Mouse (Mus musculus): ENCODE results near the gene Calm1. TPM values are rescaled to one million over a fixed set of nuclear protein-coding genes. Genes with fewer than 3 reads are reported as not detected.

The Calm1 gene
- polyA plus RNA-seq, 1 experiment: 1,469 TPM

GRCm38 (mm10) chr12:100167931-100168871, 31.0 kb upstream of the Calm1 start:
- no peaks in the 10 kb centered on the region for H3K27me3 ChIP-seq (ENCODE audit: control insufficient read depth, insufficient read depth, low read length)
- H3K4me1 ChIP-seq (ENCODE audit: control insufficient read depth, insufficient read depth, insufficient read length, low read length): peaks cover 8% of the 10 kb centered on the region; the same call in 1 of the 2 replicates
- no peak for TF ChIP-seq POLR2A (IDR thresholded peaks at IDR 0.05; ENCODE audit: low read depth, low read length)
- TF ChIP-seq CTCF (IDR thresholded peaks at IDR 0.05; ENCODE audit: extremely low read depth, insufficient read length, insufficient replicate concordance, low read depth, low read length): no peak
- H3K27ac ChIP-seq (ENCODE audit: insufficient read depth, low read depth, low read length): peak overlapping the region; percentile 20; the same call in 1 of the 2 replicates
- no peaks in the 10 kb centered on the region for H3K36me3 ChIP-seq (ENCODE audit: control insufficient read depth, insufficient read depth, low read length)
- H3K4me3 ChIP-seq (ENCODE audit: low read depth, low read length): peak overlapping the region; percentile 36
- WGBS: 12% methylated on average over 26 of the region's 28 CpGs

DNA sequence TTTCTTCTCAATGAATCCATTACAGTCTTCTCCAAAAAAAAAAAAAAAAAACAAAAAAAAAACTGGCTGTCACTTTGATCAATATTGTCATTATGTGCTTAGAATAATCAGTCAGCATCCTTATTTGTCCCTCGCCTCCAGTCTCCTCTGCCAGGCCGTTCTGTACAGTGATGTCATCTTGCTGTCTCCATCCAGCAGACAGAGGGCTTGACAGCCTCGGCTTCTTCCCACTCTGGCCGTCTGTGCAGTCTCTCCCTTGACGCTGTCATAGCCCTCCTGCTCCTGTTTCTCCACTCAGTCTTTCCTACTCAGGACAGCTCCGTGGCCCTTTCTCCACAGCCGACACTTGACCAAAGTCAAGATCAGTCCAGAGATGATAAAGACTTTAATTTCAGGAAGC, 26.8 kb upstream of the Calm1 start:
- peaks cover 8% of the 10 kb centered on the region; the same call in 1 of the 2 replicates for H3K4me1 ChIP-seq (ENCODE audit: control insufficient read depth, insufficient read depth, insufficient read length, low read length)
- TF ChIP-seq POLR2A (IDR thresholded peaks at IDR 0.05; ENCODE audit: low read depth, low read length): no peak
- no peak for TF ChIP-seq CTCF (IDR thresholded peaks at IDR 0.05; ENCODE audit: extremely low read depth, insufficient read length, insufficient replicate concordance, low read depth, low read length)
- no peak overlapping the region for H3K27ac ChIP-seq (ENCODE audit: insufficient read depth, low read depth, low read length)
- no peaks in the 10 kb centered on the region for H3K36me3 ChIP-seq (ENCODE audit: control insufficient read depth, insufficient read depth, low read length)
- no peaks in the 10 kb centered on the region for H3K27me3 ChIP-seq (ENCODE audit: control insufficient read depth, insufficient read depth, low read length)
- WGBS: 65% methylated on average over 7 of the region's 7 CpGs
- H3K4me3 ChIP-seq (ENCODE audit: low read depth, low read length): no peak overlapping the region

- H3K27me3 ChIP-seq (ENCODE audit: control insufficient read depth, insufficient read depth, low read length): no peaks in the 10 kb centered on the region
- 63% methylated on average over 11 of the region's 11 CpGs for WGBS
- no peak overlapping the region for H3K4me3 ChIP-seq (ENCODE audit: low read depth, low read length)
- H3K36me3 ChIP-seq (ENCODE audit: control insufficient read depth, insufficient read depth, low read length): no peaks in the 10 kb centered on the region
- H3K4me1 ChIP-seq (ENCODE audit: control insufficient read depth, insufficient read depth, insufficient read length, low read length): peaks cover 3% of the 10 kb centered on the region; the same call in 1 of the 2 replicates
- TF ChIP-seq POLR2A (IDR thresholded peaks at IDR 0.05; ENCODE audit: low read depth, low read length) (no peak), CTCF (IDR thresholded peaks at IDR 0.05; ENCODE audit: extremely low read depth, insufficient read length, insufficient replicate concordance, low read depth, low read length) (no peak)
- H3K27ac ChIP-seq (ENCODE audit: insufficient read depth, low read depth, low read length): no peak overlapping the region
These were observed 22.7 kb upstream of the Calm1 start for GRCm38 (mm10) chr12:100176469-100177056.

GRCm38 (mm10) chr12:100178898-100179440, 20.3 kb upstream of the Calm1 start:
- 75% methylated on average over 6 of the region's 6 CpGs for WGBS
- H3K4me1 ChIP-seq (ENCODE audit: control insufficient read depth, insufficient read depth, insufficient read length, low read length): peaks cover 8% of the 10 kb centered on the region; the same call in 1 of the 2 replicates
- TF ChIP-seq POLR2A (IDR thresholded peaks at IDR 0.05; ENCODE audit: low read depth, low read length) (no peak), CTCF (IDR thresholded peaks at IDR 0.05; ENCODE audit: extremely low read depth, insufficient read length, insufficient replicate concordance, low read depth, low read length) (no peak)

DNA sequence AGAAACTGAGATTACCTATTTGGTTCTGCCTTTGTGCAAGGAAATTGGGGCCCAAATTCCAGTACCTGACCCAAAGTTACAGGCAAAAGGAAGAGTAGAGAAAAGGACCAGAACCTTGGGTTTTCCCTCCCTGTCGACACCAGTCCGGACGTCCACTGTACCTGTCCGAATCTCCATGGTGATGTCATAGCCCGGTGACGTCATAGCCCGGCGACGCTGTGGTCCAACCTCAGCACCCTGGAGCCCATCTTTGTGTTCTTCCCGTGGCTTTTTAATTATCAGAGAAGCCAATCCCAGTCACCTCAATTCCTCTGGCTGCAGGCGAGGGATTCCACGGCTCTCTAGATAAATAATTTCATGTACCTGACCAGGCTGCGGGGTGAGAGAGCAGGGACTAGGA, 18.4 kb upstream of the Calm1 start:
- Histone ChIP-seq H3K27me3 (ENCODE audit: control insufficient read depth, insufficient read depth, low read length) (no peaks in the 10 kb centered on the region), H3K27ac (ENCODE audit: insufficient read depth, low read depth, low read length) (no peak overlapping the region), H3K4me3 (ENCODE audit: low read depth, low read length) (no peak overlapping the region), H3K36me3 (ENCODE audit: control insufficient read depth, insufficient read depth, low read length) (no peaks in the 10 kb centered on the region), H3K4me1 (ENCODE audit: control insufficient read depth, insufficient read depth, insufficient read length, low read length) (peaks cover 14% of the 10 kb centered on the region; the same call in 1 of the 2 replicates)
- no peak for TF ChIP-seq POLR2A (IDR thresholded peaks at IDR 0.05; ENCODE audit: low read depth, low read length)
- TF ChIP-seq CTCF (IDR thresholded peaks at IDR 0.05; ENCODE audit: extremely low read depth, insufficient read length, insufficient replicate concordance, low read depth, low read length): no peak
- WGBS: 80% methylated on average over 13 of the region's 13 CpGs

More at GRCm38 (mm10) chr12:100178898-100179440, 20.3 kb upstream of the Calm1 start:
- Histone ChIP-seq H3K27ac (ENCODE audit: insufficient read depth, low read depth, low read length) (no peak overlapping the region), H3K4me3 (ENCODE audit: low read depth, low read length) (no peak overlapping the region), H3K27me3 (ENCODE audit: control insufficient read depth, insufficient read depth, low read length) (no peaks in the 10 kb centered on the region), H3K36me3 (ENCODE audit: control insufficient read depth, insufficient read depth, low read length) (no peaks in the 10 kb centered on the region)

GRCm38 (mm10) chr12:100182676-100183075, 16.6 kb upstream of the Calm1 start:
- no peaks in the 10 kb centered on the region for H3K36me3 ChIP-seq (ENCODE audit: control insufficient read depth, insufficient read depth, low read length)
- TF ChIP-seq CTCF (IDR thresholded peaks at IDR 0.05; ENCODE audit: extremely low read depth, insufficient read length, insufficient replicate concordance, low read depth, low read length) (no peak; the same call in 1 of the 2 replicates), POLR2A (IDR thresholded peaks at IDR 0.05; ENCODE audit: low read depth, low read length) (no peak)
- no peak overlapping the region for H3K27ac ChIP-seq (ENCODE audit: insufficient read depth, low read depth, low read length)
- H3K4me1 ChIP-seq (ENCODE audit: control insufficient read depth, insufficient read depth, insufficient read length, low read length): peaks cover 18% of the 10 kb centered on the region; the same call in 1 of the 2 replicates
- no peak overlapping the region for H3K4me3 ChIP-seq (ENCODE audit: low read depth, low read length)
- no peaks in the 10 kb centered on the region for H3K27me3 ChIP-seq (ENCODE audit: control insufficient read depth, insufficient read depth, low read length)
- WGBS: 92% methylated on average over 2 of the region's 2 CpGs
